Mouse (Mus musculus): ENCODE results near the gene Mrps16. TPM values are rescaled to one million over a fixed set of nuclear protein-coding genes. Genes with fewer than 3 reads are reported as not detected.

Mrps16 gene
- polyA plus RNA-seq, 1 experiment from 2014 or later = 60.5 TPM

- Histone ChIP-seq H3K27ac (peak overlapping the region; percentile 82), H3K9me3 (no peaks in the 10 kb centered on the region), H3K36me3 (replicated peaks) (peaks cover 4% of the 10 kb centered on the region; the same call in 1 of the 2 replicates), H3K9ac (no peak overlapping the region), H3K27me3 (replicated peaks) (no peaks in the 10 kb centered on the region), H3K4me1 (peaks cover 50% of the 10 kb centered on the region), H3K4me3 (peak overlapping the region; percentile 84), H3K4me2 (peak overlapping the region; percentile 82)
- WGBS = 89% methylated on average over 8 of the region's 8 CpGs
- no peak for ATAC-seq (replicated peaks)
These were observed 3.9 kb downstream of the Mrps16 start for GRCm38 (mm10) chr14:20389446-20390079.

GRCm38 (mm10) chr14:20388441-20389129 lies 4.8 kb downstream of the Mrps16 start, which contains the start of gene Dnajc9:
TSS of gene Dnajc9 (minus strand) at chr14:20388910.
- peak; percentile 75 for ATAC-seq (replicated peaks)
- H3K27me3 ChIP-seq (replicated peaks) = no peaks in the 10 kb centered on the region
- peak within 1 kb of the TSS; percentile 82 for H3K27ac ChIP-seq
- WGBS = under 1% methylated on average over 59 of the region's 59 CpGs
- H3K4me3 ChIP-seq = peak within 1 kb of the TSS; percentile 84
- H3K9me3 ChIP-seq = no peaks in the 10 kb centered on the region
- peaks cover 45% of the 10 kb centered on the region for H3K4me1 ChIP-seq
- H3K4me2 ChIP-seq = peak within 1 kb of the TSS; percentile 82
- peak within 1 kb of the TSS; percentile 72 for H3K9ac ChIP-seq
- peaks cover 4% of the 10 kb centered on the region; the same call in 1 of the 2 replicates for H3K36me3 ChIP-seq (replicated peaks)

- Histone ChIP-seq H3K9ac (no peak overlapping the region), H3K9me3 (no peaks in the 10 kb centered on the region), H3K27me3 (replicated peaks) (no peaks in the 10 kb centered on the region), H3K4me1 (no peaks in the 10 kb centered on the region), H3K4me2 (no peak overlapping the region), H3K4me3 (no peak overlapping the region), H3K27ac (no peak overlapping the region), H3K36me3 (replicated peaks) (peaks cover 24% of the 10 kb centered on the region)
- ATAC-seq (replicated peaks) = no peak
- 95% methylated on average over 9 of the region's 9 CpGs for WGBS
These were observed 13.5 kb downstream of the Mrps16 start for GRCm38 (mm10) chr14:20379753-20380430.

GRCm38 (mm10) chr14:20379087-20379640 lies 14.3 kb downstream of the Mrps16 start:
- no peaks in the 10 kb centered on the region for H3K9me3 ChIP-seq
- no peaks in the 10 kb centered on the region for H3K4me1 ChIP-seq
- H3K4me3 ChIP-seq = no peak overlapping the region
- H3K27me3 ChIP-seq (replicated peaks) = no peaks in the 10 kb centered on the region
- no peak overlapping the region for H3K9ac ChIP-seq
- H3K4me2 ChIP-seq = no peak overlapping the region
- ATAC-seq (replicated peaks) = no peak
- no peak overlapping the region for H3K27ac ChIP-seq
- H3K36me3 ChIP-seq (replicated peaks) = peaks cover 29% of the 10 kb centered on the region
- WGBS = 91% methylated on average over 5 of the region's 5 CpGs

- no peaks in the 10 kb centered on the region for H3K27me3 ChIP-seq (replicated peaks)
- peaks cover 29% of the 10 kb centered on the region for H3K36me3 ChIP-seq (replicated peaks)
- no peak overlapping the region for H3K4me3 ChIP-seq
- no peak overlapping the region for H3K9ac ChIP-seq
- H3K27ac ChIP-seq = no peak overlapping the region
- 42% methylated on average over 13 of the region's 13 CpGs for WGBS
- no peak for ATAC-seq (replicated peaks)
- H3K9me3 ChIP-seq = no peaks in the 10 kb centered on the region
- no peaks in the 10 kb centered on the region for H3K4me1 ChIP-seq
- H3K4me2 ChIP-seq = no peak overlapping the region
These were observed 14.9 kb downstream of the Mrps16 start for GRCm38 (mm10) chr14:20378313-20379061.

- Histone ChIP-seq H3K9ac (no peak overlapping the region), H3K27me3 (replicated peaks) (no peaks in the 10 kb centered on the region), H3K27ac (no peak overlapping the region), H3K36me3 (replicated peaks) (peaks cover 29% of the 10 kb centered on the region), H3K4me3 (no peak overlapping the region), H3K4me1 (no peaks in the 10 kb centered on the region), H3K9me3 (no peaks in the 10 kb centered on the region), H3K4me2 (no peak overlapping the region)
- WGBS = 85% methylated on average over 4 of the region's 4 CpGs
- ATAC-seq (replicated peaks) = no peak
These were observed 16.3 kb downstream of the Mrps16 start for GRCm38 (mm10) chr14:20377112-20377521.

- peaks cover 32% of the 10 kb centered on the region for H3K36me3 ChIP-seq (replicated peaks)
- 90% methylated on average over 1 of the region's 1 CpGs for WGBS
These were observed 21.6 kb downstream of the Mrps16 start for GRCm38 (mm10) chr14:20371854-20372253.

GRCm38 (mm10) chr14:20370798-20371197 lies 22.6 kb downstream of the Mrps16 start:
- H3K4me3 ChIP-seq = no peak overlapping the region
- no peak for ATAC-seq (replicated peaks)
- H3K9me3 ChIP-seq = no peaks in the 10 kb centered on the region
- no peaks in the 10 kb centered on the region for H3K4me1 ChIP-seq
- no peaks in the 10 kb centered on the region for H3K27me3 ChIP-seq (replicated peaks)
- H3K36me3 ChIP-seq (replicated peaks) = peaks cover 30% of the 10 kb centered on the region
- H3K9ac ChIP-seq = no peak overlapping the region
- H3K4me2 ChIP-seq = no peak overlapping the region
- H3K27ac ChIP-seq = no peak overlapping the region
- WGBS = 92% methylated on average over 7 of the region's 7 CpGs

More at GRCm38 (mm10) chr14:20371854-20372253, 21.6 kb downstream of the Mrps16 start:
- H3K27ac ChIP-seq = no peak overlapping the region
- no peaks in the 10 kb centered on the region for H3K27me3 ChIP-seq (replicated peaks)
- no peaks in the 10 kb centered on the region for H3K4me1 ChIP-seq
- H3K4me3 ChIP-seq = no peak overlapping the region
- ATAC-seq (replicated peaks) = no peak
- no peaks in the 10 kb centered on the region for H3K9me3 ChIP-seq
- no peak overlapping the region for H3K4me2 ChIP-seq
- H3K9ac ChIP-seq = no peak overlapping the region

- H3K4me2 ChIP-seq = no peak overlapping the region
- no peak overlapping the region for H3K4me3 ChIP-seq
- H3K27ac ChIP-seq = no peak overlapping the region
- no peaks in the 10 kb centered on the region for H3K9me3 ChIP-seq
- H3K27me3 ChIP-seq (replicated peaks) = no peaks in the 10 kb centered on the region
- peaks cover 33% of the 10 kb centered on the region for H3K36me3 ChIP-seq (replicated peaks)
- whole genome bisulfite sequencing = 95% methylated on average over 3 of the region's 3 CpGs
- H3K9ac ChIP-seq = no peak overlapping the region
- no peak for ATAC-seq (replicated peaks)
- no peaks in the 10 kb centered on the region for H3K4me1 ChIP-seq
These were observed 25.2 kb downstream of the Mrps16 start for GRCm38 (mm10) chr14:20368271-20368670.

GRCm38 (mm10) chr14:20363230-20363629 lies 30.2 kb downstream of the Mrps16 start:
- H3K27me3 ChIP-seq (replicated peaks) = no peaks in the 10 kb centered on the region
- H3K36me3 ChIP-seq (replicated peaks) = peaks cover 58% of the 10 kb centered on the region
- ATAC-seq (replicated peaks) = no peak
- no peak overlapping the region for H3K4me3 ChIP-seq
- H3K9ac ChIP-seq = no peak overlapping the region
- no peaks in the 10 kb centered on the region for H3K4me1 ChIP-seq
- H3K9me3 ChIP-seq = no peaks in the 10 kb centered on the region
- 94% methylated on average over 4 of the region's 4 CpGs for WGBS
- no peak overlapping the region for H3K4me2 ChIP-seq
- H3K27ac ChIP-seq = no peak overlapping the region

GRCm38 (mm10) chr14:20347991-20348541 lies 45.4 kb downstream of the Mrps16 start, which contains the start of the genes Ecd and Fam149b:
TSS of gene Ecd (minus strand) at chr14:20348121.
TSS of gene Fam149b (plus strand) at chr14:20348162.
- peaks cover 35% of the 10 kb centered on the region for H3K4me1 ChIP-seq
- no peaks in the 10 kb centered on the region for H3K27me3 ChIP-seq (replicated peaks)
- no peaks in the 10 kb centered on the region for H3K9me3 ChIP-seq
- WGBS = under 1% methylated on average over 42 of the region's 42 CpGs
- peak within 1 kb of the TSS; percentile 81 for H3K4me2 ChIP-seq
- peak within 1 kb of the TSS; percentile 99 for H3K9ac ChIP-seq
- peak within 1 kb of the TSS; percentile 96 for H3K27ac ChIP-seq
- peak within 1 kb of the TSS; percentile 97 for H3K4me3 ChIP-seq
- peak; percentile 99 for ATAC-seq (replicated peaks)
- H3K36me3 ChIP-seq (replicated peaks) = peaks cover 6% of the 10 kb centered on the region; the same call in 1 of the 2 replicates
